Mouse (Mus musculus): ENCODE data around the gene 1190002N15Rik.

The 1190002N15Rik gene

DNA sequence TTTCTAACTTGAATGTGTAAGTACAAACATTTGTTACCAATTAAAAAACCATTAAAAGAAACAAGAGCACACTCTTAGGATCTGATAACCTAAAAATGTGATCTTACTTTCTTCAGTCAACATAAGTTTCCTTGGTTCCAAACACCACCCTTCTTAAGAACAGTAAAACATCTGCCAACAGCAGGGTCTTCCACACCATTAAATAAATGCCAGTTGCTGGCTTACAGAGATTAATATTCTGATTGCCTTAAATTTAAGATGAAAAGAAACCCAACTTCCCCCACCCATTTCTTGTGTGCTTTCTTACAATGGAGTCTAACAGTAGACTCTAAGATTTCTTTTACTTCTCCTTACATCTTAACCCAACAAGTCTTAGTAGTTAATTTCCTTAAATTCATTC is 7.9 kb downstream of the 1190002N15Rik start:
- no peak for DNase-seq (ENCODE audit: low spot score in 2 of 2)

DNA sequence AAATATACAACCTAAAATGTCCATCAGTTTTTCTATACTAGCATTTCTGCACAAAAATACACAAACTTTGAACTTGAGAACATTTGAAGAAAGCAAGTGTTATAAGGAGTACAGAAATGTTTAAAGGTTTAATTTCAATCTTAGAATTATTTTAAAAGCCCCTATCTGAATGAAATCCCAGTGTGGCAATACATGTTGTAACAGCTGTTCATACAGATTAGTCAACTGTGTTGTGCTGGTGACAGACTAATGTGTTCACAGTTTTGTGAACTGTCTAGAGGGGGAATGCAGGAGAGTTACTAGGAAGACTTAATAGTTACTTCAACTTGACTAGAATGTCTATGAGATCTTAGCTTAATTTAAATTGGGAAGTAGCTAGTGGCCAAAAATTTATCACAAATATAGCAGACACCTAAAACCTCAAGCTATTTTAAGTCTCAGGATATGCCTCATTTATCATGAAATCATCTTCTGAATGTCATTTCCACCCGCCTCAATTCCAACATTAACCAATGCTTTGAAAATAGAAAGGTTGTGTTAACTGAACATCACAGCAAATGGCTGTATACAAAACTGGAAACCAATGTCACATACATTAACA is 8.6 kb downstream of the 1190002N15Rik start:
- DNase-seq (ENCODE audit: low spot score in 2 of 2): no peak

DNA sequence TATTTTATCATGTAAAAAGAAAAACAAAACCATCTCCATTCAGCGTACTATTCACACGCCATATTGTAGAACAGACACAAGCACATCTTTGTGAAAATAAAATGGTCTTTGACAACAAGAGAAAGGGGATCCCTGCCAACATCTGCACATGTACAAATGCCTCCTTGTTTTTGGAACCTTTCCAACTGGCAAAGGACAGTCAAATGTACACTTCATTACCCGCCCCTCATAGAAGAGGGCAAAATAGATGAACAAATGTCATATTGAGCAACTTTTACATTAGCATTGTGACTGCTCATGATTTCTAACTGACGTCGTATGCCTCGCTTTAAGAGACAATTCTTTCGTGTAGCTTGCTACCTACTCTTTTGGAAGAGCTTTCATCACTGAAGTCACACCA is 11.4 kb downstream of the 1190002N15Rik start:
- DNase-seq (ENCODE audit: low spot score in 2 of 2): no peak

DNA sequence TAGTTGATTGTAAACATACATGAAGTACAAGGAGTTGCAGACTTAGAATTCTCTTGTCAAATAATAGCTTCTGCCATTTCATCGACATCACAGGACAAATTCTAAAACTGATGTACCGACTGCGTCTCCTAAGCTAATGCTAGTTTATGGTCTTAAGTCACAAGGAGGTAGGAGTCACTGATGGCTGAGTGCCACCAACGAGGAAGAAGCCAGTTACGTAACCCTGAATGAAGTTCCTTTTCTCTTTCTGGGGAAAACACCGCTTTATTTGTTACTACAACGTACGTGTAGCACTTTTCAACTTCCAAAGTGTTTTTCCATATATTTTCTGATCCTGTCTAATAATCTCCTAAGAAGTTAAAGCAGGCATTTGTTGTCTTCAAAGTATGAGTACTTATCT is 25.6 kb downstream of the 1190002N15Rik start:
- no peak for DNase-seq (ENCODE audit: low spot score in 2 of 2)

DNA sequence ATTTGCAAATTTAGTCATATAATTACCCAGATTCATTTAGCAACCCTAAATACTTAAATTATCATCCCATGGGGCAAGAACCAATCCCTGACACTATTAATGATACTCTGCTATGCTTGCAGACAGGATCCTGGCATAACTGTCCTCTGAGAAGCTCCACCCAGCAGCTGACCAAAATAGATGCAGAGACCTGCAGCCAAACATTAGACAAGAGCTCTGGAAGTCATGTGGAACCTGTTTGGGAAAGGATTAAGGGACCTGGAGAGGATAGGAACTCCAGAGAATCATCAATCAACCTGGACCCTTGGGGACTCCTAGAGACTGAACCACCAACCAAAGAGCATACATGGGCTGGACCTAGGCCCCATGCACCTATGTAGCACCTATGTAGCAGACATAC is 26.7 kb downstream of the 1190002N15Rik start:
- no peak for DNase-seq (ENCODE audit: low spot score in 2 of 2)

DNA sequence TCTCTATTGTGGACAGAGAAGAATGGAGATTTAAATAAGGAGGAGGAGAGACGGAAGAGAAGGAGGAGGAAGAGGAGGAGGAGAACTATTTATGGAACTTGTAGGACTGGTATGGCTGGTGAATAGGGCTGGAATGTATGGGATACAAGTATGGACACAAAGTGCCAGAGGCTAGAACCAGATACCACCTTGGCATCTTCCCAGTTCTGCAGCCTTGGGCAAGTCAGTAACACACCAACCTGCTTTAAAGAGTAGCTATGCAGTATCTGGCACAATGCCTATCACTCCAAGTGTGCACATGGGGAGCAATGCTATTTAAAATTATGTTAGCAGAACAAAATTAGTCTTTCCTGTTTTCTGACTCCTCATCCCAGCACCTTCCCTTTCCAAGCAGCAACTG is 30.9 kb downstream of the 1190002N15Rik start:
- DNase-seq (ENCODE audit: low spot score in 2 of 2): no peak

DNA sequence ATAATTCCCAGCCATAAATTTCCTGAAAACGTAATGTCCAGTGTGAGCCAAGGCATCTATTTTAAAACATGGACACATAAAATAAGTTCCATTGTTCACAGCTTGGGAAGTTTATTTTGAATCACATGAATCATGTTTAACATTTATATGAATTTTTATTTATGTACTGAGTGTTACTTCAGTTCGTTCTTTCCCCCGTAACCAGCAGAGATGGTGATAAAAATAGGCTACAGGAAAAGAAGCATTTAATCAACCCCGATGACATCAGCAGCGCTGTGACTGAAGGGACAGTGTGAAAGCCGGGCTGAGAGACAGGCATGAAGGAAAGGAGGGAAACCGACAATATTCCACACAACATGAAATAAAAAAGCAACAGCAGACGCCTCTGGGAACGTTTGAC is 46.4 kb downstream of the 1190002N15Rik start:
- peak in 1 of 2 experiments; percentile 35 for DNase-seq (ENCODE audit: low spot score in 2 of 2)

DNA sequence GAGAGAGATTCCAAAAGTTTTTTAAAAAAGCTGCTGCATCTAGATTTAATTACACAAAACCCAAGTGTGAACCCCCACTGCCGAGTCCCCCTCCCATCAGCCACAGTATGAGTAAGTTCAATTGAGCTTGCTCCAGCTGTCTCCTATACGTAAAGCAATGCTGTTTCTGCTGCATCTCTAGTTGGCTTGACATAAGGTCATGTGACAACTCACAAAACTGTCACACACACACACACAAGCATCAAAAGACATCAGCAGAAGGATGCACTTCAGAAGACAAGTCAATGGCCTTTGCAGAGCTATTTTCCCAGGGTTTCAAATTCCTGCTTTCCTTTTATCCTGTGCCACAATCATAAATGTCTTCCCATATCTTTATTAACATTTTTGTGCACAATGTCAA is 49.9 kb downstream of the 1190002N15Rik start:
- DNase-seq (ENCODE audit: low spot score in 2 of 2): no peak

DNA sequence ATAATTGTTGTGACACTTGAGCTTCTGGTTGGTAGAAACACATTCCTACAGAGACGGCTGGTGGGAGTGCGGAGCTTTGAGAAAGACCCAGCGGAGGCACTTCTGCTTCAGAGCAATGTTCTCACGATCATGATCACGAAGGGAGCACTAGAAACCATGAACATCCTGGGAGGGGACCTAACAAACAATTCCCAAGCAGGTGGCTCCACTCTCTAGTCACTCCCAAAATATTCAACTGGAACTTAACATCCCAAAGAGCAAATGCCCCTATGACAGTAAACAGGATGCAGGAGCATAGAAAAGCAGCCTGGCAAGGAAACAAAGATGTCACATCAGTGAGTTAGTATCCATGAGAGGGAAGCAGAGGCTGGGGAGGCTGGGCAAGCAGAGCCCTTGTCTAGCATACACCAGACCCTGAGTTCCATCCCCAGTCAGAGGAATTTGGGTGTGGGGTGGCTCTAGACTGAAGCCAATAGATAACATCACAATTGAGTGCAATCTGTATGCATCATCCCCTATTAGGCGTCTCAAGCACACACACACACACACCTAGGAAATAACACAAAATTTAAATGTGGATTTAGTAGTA is 54.5 kb downstream of the 1190002N15Rik start:
- DNase-seq (ENCODE audit: low spot score in 2 of 2): no peak

DNA sequence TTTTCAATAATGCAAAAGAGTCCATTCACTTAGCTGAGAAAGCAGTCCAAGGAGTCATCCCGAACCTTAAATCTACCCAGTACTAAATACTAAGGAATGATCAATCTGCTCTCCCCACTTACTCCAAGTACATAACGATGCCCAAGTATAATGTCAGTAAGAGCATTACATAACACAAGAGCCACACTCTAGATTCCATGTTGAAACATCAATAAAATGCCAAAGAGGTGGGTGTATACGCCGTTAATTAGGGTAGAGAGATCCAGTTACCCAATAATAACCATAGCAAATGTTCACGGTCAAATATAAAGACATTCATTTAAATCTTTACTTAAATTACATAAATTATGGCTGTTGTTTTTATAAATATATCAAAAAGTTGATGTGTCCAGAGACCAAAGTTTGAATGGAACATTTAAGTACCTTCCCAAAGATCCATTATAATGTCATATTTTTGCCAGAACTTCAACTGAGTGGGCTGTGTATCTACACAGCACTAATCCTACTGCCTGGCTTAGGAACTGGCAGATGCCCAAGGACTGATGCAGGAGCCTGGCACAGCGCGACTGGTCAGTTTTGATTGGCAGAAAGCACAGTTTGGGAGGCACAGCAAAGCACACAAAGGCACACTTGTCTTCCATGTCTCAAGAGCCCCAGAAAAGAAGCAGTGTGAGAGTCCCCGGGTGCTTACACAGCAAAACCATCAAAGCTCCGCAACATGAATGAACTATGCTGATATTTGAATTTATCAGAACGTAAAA is 55.5 kb downstream of the 1190002N15Rik start:
- peak; percentile 59 to 68 for DNase-seq (ENCODE audit: low spot score in 2 of 2)

DNA sequence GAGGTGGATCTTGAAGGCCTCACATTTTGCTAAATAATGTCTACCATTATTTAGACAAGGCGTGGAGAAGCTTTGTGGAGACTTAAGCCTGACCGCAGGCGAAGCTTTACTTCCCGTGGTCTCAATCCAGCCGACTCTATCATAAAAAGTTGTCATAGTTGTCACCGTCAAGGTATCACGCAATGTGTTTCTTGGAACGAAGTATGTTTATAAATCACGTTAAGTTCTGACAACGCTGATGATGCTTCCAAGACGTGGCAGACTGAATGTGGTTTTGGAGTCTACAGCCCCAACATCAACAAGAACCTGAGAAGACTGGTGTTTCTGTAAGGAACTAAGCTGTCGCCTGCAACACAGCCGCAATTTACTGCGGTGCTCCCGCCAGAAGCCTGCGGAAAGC is 56.8 kb downstream of the 1190002N15Rik start:
- no peak for DNase-seq (ENCODE audit: low spot score in 2 of 2)

DNA sequence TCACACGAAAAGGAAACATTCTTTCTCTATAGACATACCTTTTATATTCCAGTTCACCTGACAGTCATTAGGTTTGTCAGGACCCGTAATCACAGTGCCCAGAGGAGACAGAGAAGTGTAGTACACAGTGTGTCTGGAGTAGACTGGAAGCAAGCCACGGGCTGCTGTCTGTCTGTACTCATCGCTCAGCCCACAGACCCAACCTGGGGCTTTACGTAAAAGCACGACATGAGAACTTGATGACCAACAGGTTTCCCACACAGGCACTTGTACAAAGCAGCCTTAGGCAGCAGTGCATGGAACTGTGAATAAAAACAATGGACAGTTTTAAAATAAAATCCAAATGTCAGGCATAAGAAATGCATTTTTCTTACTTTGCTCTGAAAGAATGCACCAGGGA is 58.5 kb downstream of the 1190002N15Rik start:
- no peak for DNase-seq (ENCODE audit: low spot score in 2 of 2)

DNA sequence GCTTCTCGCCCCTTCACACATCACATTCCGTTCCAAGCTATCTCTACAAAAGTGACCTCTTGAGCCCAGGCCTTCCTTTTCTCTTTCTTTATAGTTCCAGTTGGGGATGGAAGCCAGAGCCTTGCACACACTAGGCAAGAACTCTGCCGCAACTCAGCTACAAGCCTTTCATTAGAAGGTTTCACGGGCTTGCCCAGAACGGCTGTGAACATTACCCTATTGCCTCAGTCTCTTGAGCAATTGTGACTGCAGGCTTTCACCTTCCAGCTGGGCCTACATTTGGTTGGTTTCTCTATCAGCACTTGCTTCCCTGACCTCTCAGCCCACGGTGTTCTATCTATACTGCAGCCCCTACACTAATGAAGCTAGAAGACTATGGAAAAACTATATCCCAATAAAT is 58.9 kb downstream of the 1190002N15Rik start:
- DNase-seq (ENCODE audit: low spot score in 2 of 2): no peak

DNA sequence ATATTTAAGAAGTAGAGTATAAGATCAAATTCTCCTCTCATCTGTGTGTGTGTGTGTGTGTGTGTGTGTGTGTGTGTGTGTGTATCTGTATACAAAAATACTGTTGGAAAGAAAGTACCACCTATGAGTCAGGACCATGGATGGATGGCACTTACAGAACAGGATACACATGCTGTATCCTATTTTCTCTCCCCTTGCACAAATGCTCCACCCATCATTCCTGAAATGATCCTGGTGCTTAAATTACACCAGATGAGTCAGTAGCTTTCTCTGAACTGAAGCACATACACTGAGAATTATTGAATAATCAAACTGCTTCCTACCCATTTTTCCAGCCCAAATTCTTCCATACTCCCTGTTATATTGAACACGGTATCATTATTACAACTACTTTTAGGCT is 61.9 kb downstream of the 1190002N15Rik start:
- DNase-seq (ENCODE audit: low spot score in 2 of 2): no peak

DNA sequence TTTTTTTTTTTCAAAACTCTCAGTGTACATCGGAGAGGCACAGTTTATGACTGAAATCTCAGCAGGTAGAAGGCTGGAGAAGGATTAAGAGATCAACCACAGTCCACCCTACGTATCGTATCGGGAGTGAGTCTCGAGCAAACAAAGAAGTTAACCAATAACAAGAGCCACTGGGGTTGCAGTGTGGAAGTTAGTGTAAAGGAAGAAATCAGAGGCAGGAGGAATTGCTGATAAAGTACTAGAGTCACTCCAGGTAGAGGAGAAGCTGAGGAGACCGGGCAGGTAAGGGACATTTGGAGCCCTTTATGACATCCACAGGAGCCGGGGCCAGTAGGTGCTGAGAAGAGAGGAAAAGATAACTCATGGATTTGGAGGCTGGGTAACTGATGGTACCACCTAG is 64.0 kb downstream of the 1190002N15Rik start:
- DNase-seq (ENCODE audit: low spot score in 2 of 2): no peak

DNA sequence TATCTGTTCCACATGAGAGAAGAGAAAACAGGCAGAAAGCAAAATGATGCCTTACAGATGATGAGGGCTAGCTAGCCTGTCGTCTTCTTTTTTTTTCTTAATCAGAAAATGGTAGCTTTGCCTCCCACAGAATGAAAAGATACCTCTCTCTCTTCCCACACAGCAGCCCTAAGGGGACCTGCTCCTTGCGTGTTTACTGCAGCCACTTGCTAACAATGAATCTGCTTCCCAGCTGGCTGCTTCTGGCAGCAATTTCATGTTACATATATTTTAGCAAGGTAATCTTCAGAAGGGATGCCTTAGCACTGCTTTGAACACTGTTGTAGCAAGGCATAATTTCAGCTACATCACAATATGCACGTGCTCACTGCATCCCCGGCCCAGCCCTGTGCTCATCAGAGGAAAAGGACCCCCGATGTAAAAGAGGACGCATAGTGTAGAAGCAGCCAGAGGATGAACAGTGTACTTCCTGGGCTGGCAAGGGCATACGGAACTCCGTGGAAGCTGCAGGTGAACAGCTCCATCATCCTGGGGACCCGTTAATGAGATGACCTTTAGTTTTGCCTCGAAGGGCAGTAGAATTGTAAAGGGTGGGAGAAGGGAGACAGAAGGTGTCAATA is 64.8 kb downstream of the 1190002N15Rik start:
- no peak for DNase-seq (ENCODE audit: low spot score in 2 of 2)

DNA sequence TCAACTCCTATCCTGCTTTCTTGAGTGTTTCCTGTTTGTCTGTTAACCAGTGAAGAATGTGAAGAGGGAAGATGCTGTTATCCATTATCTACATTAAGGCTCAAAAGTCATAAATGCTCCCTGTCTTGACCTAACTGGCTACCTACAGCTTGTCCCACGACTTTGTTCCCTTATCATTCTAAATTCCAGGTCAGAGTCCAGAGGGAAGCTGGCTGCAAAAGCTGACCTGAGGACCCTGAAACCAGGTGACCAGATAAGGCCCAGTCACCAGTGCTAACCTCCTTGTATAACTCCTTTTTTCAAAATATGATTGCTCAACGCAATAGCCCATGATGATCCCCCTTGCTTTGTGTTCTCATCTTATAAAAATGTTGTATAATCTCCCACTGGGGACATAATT is 66.4 kb downstream of the 1190002N15Rik start:
- DNase-seq (ENCODE audit: low spot score in 2 of 2): no peak
